Mouse (Mus musculus) forebrain, postnatal 0 days (tissue): ENCODE measurements at regions not wholly inside any gene's neighbourhood (a gene's known extent, or its start where the extent isn't known, plus 50 kb on each side); places are given as distances from the start of the nearest gene placed in this dataset.
A peak's percentile ranks its signal among the peaks of the same experiment; 100 is the strongest.
"Not testable (repeated sequence)": the region's sequence is repeated elsewhere in the genome, so short reads cannot be mapped to it uniquely, and the experiment has no call there.

Experiments used
- ATAC-seq: fragments of 200-750 bp; cut with Nextera tagmentation; 2 replicates; pipeline ENCODE4 v1.8.0; 2017; ENCODE audit warnings: mild to moderate bottlenecking, moderate library complexity
- DNase-seq: peaks from one replicate; pipeline ENCODE4 v3.0.0-alpha.2; 2015
- H3K27ac ChIP-seq: fragments of 300-500 bp; sonication (generic); 2 replicates; pipeline ENCODE4 v1.5.1; 2014; ENCODE audit warnings: low read depth, mild to moderate bottlenecking, antibody characterized with exemption, low read length, moderate library complexity, mixed read lengths
- H3K27me3 ChIP-seq: fragments of 300-500 bp; sonication (generic); 2 replicates; pipeline ENCODE4 v1.6.1; 2014; ENCODE audit warnings: mild to moderate bottlenecking, low read length, mixed read lengths; ENCODE audit not compliant: insufficient read depth
- H3K36me3 ChIP-seq: fragments of 300-500 bp; sonication (generic); 2 replicates; pipeline ENCODE4 v1.6.1; 2014; ENCODE audit warnings: mild to moderate bottlenecking, moderate library complexity; ENCODE audit not compliant: insufficient read depth
- H3K4me1 ChIP-seq: fragments of 300-500 bp; sonication (generic); 2 replicates; pipeline ENCODE4 v1.6.1; 2014; ENCODE audit warnings: antibody characterized with exemption; ENCODE audit not compliant: insufficient read depth
- H3K4me2 ChIP-seq: fragments of 300-500 bp; sonication (generic); 2 replicates; pipeline ENCODE4 v1.6.1; 2014; ENCODE audit warnings: low read depth, mild to moderate bottlenecking, moderate library complexity
- H3K4me3 ChIP-seq: fragments of 300-500 bp; sonication (generic); 2 replicates; pipeline ENCODE4 v1.5.1; 2014; ENCODE audit warnings: low read depth, low read length, mixed read lengths
- H3K9ac ChIP-seq: fragments of 300-500 bp; sonication (generic); 2 replicates; pipeline ENCODE4 v1.6.1; 2014; ENCODE audit warnings: mild to moderate bottlenecking
- H3K9me3 ChIP-seq: fragments of 300-500 bp; sonication (generic); 2 replicates; pipeline ENCODE4 v1.6.1; 2016; ENCODE audit warnings: low read length
- WGBS: fragments of 180-500 bp; shearing (Covaris S2); extraction: QIAGEN DNeasy Blood & Tissue Kit; methylation state at CpG from one replicate; pipeline ENCODE4 v1.1.7; 2014; 5-methylcytosine and 5-hydroxymethylcytosine counted together

GRCm38 (mm10) chr12:20196386-20196785 lies 242.1 kb downstream of the Gm21863 start:
- 6% methylated on average over 25 of the region's 42 CpGs for WGBS

GRCm38 (mm10) chr12:20196905-20197304 lies 242.6 kb downstream of the Gm21863 start:
- Histone ChIP-seq H3K9ac (peak overlapping the region; percentile 35; the same call in 1 of the 2 replicates), H3K4me2 (peak overlapping the region; percentile 13; the same call in 1 of the 2 replicates), H3K4me3 (peak overlapping the region; percentile 7; the same call in 1 of the 2 replicates)
- H3K4me1 ChIP-seq, H3K27me3 ChIP-seq, H3K9me3 ChIP-seq, H3K27ac ChIP-seq, ATAC-seq, H3K36me3 ChIP-seq, DNase-seq: not testable (repeated sequence)
- WGBS = 8% methylated on average over 32 of the region's 37 CpGs

More at GRCm38 (mm10) chr12:20196386-20196785, 242.1 kb downstream of the Gm21863 start:
- not testable (repeated sequence) for H3K27ac ChIP-seq, H3K9ac ChIP-seq, H3K27me3 ChIP-seq, ATAC-seq, H3K9me3 ChIP-seq, H3K4me1 ChIP-seq, H3K36me3 ChIP-seq
- Histone ChIP-seq H3K4me2 (0 out of 2 replicates have a peak overlapping the region, but pooled peaks have one; percentile 28), H3K4me3 (peak overlapping the region; percentile 25; the same call in 1 of the 2 replicates)
- peak; percentile 11 for DNase-seq

GRCm38 (mm10) chr12:20223921-20224320 lies 269.6 kb downstream of the Gm21863 start:
- H3K27me3 ChIP-seq, H3K4me3 ChIP-seq, H3K27ac ChIP-seq, H3K4me2 ChIP-seq, H3K9ac ChIP-seq, DNase-seq, H3K36me3 ChIP-seq, ATAC-seq, H3K4me1 ChIP-seq: not testable (repeated sequence)
- 68% methylated on average over 1 of the region's 1 CpGs for WGBS
- peaks cover 24% of the 10 kb centered on the region for H3K9me3 ChIP-seq

- H3K9ac ChIP-seq, H3K4me2 ChIP-seq, DNase-seq, H3K4me3 ChIP-seq, H3K36me3 ChIP-seq, ATAC-seq, H3K27ac ChIP-seq, H3K27me3 ChIP-seq, H3K4me1 ChIP-seq: not testable (repeated sequence)
- 77% methylated on average over 9 of the region's 9 CpGs for WGBS
- peaks cover 53% of the 10 kb centered on the region for H3K9me3 ChIP-seq
These were observed 272.5 kb downstream of the Gm21863 start for GRCm38 (mm10) chr12:20226831-20227230.

GRCm38 (mm10) chr12:20227427-20228160 lies 273.3 kb downstream of the Gm21863 start:
- H3K9ac ChIP-seq, H3K36me3 ChIP-seq, H3K4me3 ChIP-seq, DNase-seq, H3K4me2 ChIP-seq, H3K4me1 ChIP-seq, ATAC-seq, H3K27me3 ChIP-seq, H3K27ac ChIP-seq: not testable (repeated sequence)
- WGBS = 76% methylated on average over 21 of the region's 21 CpGs
- H3K9me3 ChIP-seq = peaks cover 61% of the 10 kb centered on the region

- 0 out of 2 replicates have a peak, but pooled peaks have one; percentile 10 for ATAC-seq
- not testable (repeated sequence) for DNase-seq
These were observed 274.2 kb downstream of the Gm21863 start for GRCm38 (mm10) chr12:20228321-20228999.

GRCm38 (mm10) chr12:20229441-20229840 lies 275.1 kb downstream of the Gm21863 start:
- not testable (repeated sequence) for H3K27me3 ChIP-seq

More at GRCm38 (mm10) chr12:20228321-20228999, 274.2 kb downstream of the Gm21863 start:
- not testable (repeated sequence) for H3K9ac ChIP-seq, H3K4me2 ChIP-seq, H3K27me3 ChIP-seq, H3K36me3 ChIP-seq, H3K27ac ChIP-seq, H3K4me3 ChIP-seq, H3K4me1 ChIP-seq
- WGBS = 71% methylated on average over 21 of the region's 21 CpGs
- H3K9me3 ChIP-seq = peaks cover 69% of the 10 kb centered on the region

More at GRCm38 (mm10) chr12:20229441-20229840, 275.1 kb downstream of the Gm21863 start:
- H3K36me3 ChIP-seq, DNase-seq, H3K4me1 ChIP-seq, H3K4me2 ChIP-seq, H3K27ac ChIP-seq, ATAC-seq, H3K9ac ChIP-seq, H3K4me3 ChIP-seq: not testable (repeated sequence)
- peaks cover 77% of the 10 kb centered on the region for H3K9me3 ChIP-seq
- WGBS = 77% methylated on average over 8 of the region's 8 CpGs
